Mouse (Mus musculus): Measurements from ENCODE around the gene Gpc6. TPM values are rescaled to one million over a fixed set of nuclear protein-coding genes. Genes with fewer than 3 reads are reported as not detected.

Gpc6 gene
- polyA plus RNA-seq, 1 experiment, result not detected

GRCm38 (mm10) chr14:117296207-117296838, 371.2 kb downstream of the Gpc6 start:
- Histone ChIP-seq H3K27ac (ENCODE audit: insufficient read depth, low read depth, low read length) (no peak overlapping the region), H3K4me3 (ENCODE audit: insufficient read depth, low read depth, low read length) (no peak overlapping the region), H3K4me1 (ENCODE audit: control insufficient read depth, insufficient read depth, low read length) (no peaks in the 10 kb centered on the region)
- WGBS, result 73% methylated on average over 2 of the region's 2 CpGs
- no peak for TF ChIP-seq CTCF (IDR thresholded peaks at IDR 0.05; ENCODE audit: insufficient read depth, low read depth, low read length)
- TF ChIP-seq POLR2A (IDR thresholded peaks at IDR 0.05; ENCODE audit: insufficient read depth, low read depth, low read length), result no peak

GRCm38 (mm10) chr14:117301019-117301418, 375.9 kb downstream of the Gpc6 start:
- TF ChIP-seq CTCF (IDR thresholded peaks at IDR 0.05; ENCODE audit: insufficient read depth, low read depth, low read length) (no peak), POLR2A (IDR thresholded peaks at IDR 0.05; ENCODE audit: insufficient read depth, low read depth, low read length) (no peak)
- 91% methylated on average over 3 of the region's 3 CpGs for WGBS
- Histone ChIP-seq H3K4me1 (ENCODE audit: control insufficient read depth, insufficient read depth, low read length) (no peaks in the 10 kb centered on the region), H3K4me3 (ENCODE audit: insufficient read depth, low read depth, low read length) (no peak overlapping the region), H3K27ac (ENCODE audit: insufficient read depth, low read depth, low read length) (no peak overlapping the region)

GRCm38 (mm10) chr14:117303901-117304722, 379.0 kb downstream of the Gpc6 start:
- WGBS, result 73% methylated on average over 8 of the region's 8 CpGs

DNA sequence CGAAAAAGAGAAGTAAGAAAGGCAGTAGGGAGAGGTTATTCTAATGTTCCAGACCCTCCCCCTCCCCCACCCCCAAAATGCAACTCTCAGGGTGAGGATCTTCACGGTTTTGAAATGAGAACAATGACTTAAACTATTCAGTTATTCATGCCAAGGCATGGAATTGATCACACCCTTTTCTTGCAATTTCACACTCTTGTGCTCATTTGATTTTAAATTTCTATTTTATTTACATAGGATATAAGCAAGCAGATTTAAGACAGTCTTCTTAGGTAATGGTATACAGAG, 379.6 kb downstream of the Gpc6 start:
- Histone ChIP-seq H3K27ac (ENCODE audit: insufficient read depth, low read depth, low read length) (no peak overlapping the region), H3K4me3 (ENCODE audit: insufficient read depth, low read depth, low read length) (no peak overlapping the region), H3K4me1 (ENCODE audit: control insufficient read depth, insufficient read depth, low read length) (no peaks in the 10 kb centered on the region)
- TF ChIP-seq CTCF (IDR thresholded peaks at IDR 0.05; ENCODE audit: insufficient read depth, low read depth, low read length) (no peak), POLR2A (IDR thresholded peaks at IDR 0.05; ENCODE audit: insufficient read depth, low read depth, low read length) (no peak)
- 51% methylated on average over 2 of the region's 2 CpGs for WGBS

More at GRCm38 (mm10) chr14:117303901-117304722, 379.0 kb downstream of the Gpc6 start:
- Histone ChIP-seq H3K4me1 (ENCODE audit: control insufficient read depth, insufficient read depth, low read length) (no peaks in the 10 kb centered on the region), H3K4me3 (ENCODE audit: insufficient read depth, low read depth, low read length) (no peak overlapping the region), H3K27ac (ENCODE audit: insufficient read depth, low read depth, low read length) (no peak overlapping the region)
- TF ChIP-seq POLR2A (IDR thresholded peaks at IDR 0.05; ENCODE audit: insufficient read depth, low read depth, low read length), result no peak
- no peak for TF ChIP-seq CTCF (IDR thresholded peaks at IDR 0.05; ENCODE audit: insufficient read depth, low read depth, low read length)

- TF ChIP-seq POLR2A (IDR thresholded peaks at IDR 0.05; ENCODE audit: insufficient read depth, low read depth, low read length) (no peak), CTCF (IDR thresholded peaks at IDR 0.05; ENCODE audit: insufficient read depth, low read depth, low read length) (no peak)
- WGBS, result 88% methylated on average over 3 of the region's 3 CpGs
- Histone ChIP-seq H3K27ac (ENCODE audit: insufficient read depth, low read depth, low read length) (no peak overlapping the region), H3K4me3 (ENCODE audit: insufficient read depth, low read depth, low read length) (no peak overlapping the region), H3K4me1 (ENCODE audit: control insufficient read depth, insufficient read depth, low read length) (no peaks in the 10 kb centered on the region)
Observed at GRCm38 (mm10) chr14:117309997-117310520, 384.9 kb downstream of the Gpc6 start.

- WGBS, result 80% methylated on average over 2 of the region's 2 CpGs
- no peak overlapping the region for H3K27ac ChIP-seq (ENCODE audit: insufficient read depth, low read depth, low read length)
- no peaks in the 10 kb centered on the region for H3K4me1 ChIP-seq (ENCODE audit: control insufficient read depth, insufficient read depth, low read length)
Observed at GRCm38 (mm10) chr14:117324214-117324613, 399.1 kb downstream of the Gpc6 start.

GRCm38 (mm10) chr14:117332256-117332655, 407.1 kb downstream of the Gpc6 start:
- WGBS, result 88% methylated on average over 1 of the region's 1 CpGs
- Histone ChIP-seq H3K4me1 (ENCODE audit: control insufficient read depth, insufficient read depth, low read length) (no peaks in the 10 kb centered on the region), H3K4me3 (ENCODE audit: insufficient read depth, low read depth, low read length) (no peak overlapping the region), H3K27ac (ENCODE audit: insufficient read depth, low read depth, low read length) (no peak overlapping the region)
- TF ChIP-seq POLR2A (IDR thresholded peaks at IDR 0.05; ENCODE audit: insufficient read depth, low read depth, low read length), result no peak
- no peak for TF ChIP-seq CTCF (IDR thresholded peaks at IDR 0.05; ENCODE audit: insufficient read depth, low read depth, low read length)

More at GRCm38 (mm10) chr14:117324214-117324613, 399.1 kb downstream of the Gpc6 start:
- TF ChIP-seq POLR2A (IDR thresholded peaks at IDR 0.05; ENCODE audit: insufficient read depth, low read depth, low read length) (no peak), CTCF (IDR thresholded peaks at IDR 0.05; ENCODE audit: insufficient read depth, low read depth, low read length) (no peak)
- no peak overlapping the region for H3K4me3 ChIP-seq (ENCODE audit: insufficient read depth, low read depth, low read length)

DNA sequence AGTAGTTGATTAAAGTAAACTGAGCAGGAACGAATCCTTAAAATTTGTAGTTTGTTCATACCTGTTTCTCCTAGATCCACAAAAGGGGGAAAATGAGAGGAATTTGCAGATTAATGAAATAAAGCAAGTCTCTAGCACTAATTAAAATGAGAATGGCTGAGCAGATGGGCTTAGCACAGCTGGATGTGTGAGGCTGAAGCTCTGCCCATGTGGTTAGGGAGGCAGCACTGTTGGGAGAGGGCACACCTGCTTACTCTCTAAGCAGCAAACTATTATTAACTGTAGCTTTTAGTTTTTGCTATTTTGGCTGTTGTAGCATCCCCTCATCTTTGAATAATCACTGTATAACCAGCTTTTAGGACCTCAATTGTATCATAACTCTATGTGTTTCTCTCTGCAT, 412.2 kb downstream of the Gpc6 start:
- 57% methylated on average over 1 of the region's 1 CpGs for WGBS
- Histone ChIP-seq H3K4me3 (ENCODE audit: insufficient read depth, low read depth, low read length) (no peak overlapping the region), H3K4me1 (ENCODE audit: control insufficient read depth, insufficient read depth, low read length) (no peaks in the 10 kb centered on the region), H3K27ac (ENCODE audit: insufficient read depth, low read depth, low read length) (no peak overlapping the region)
- TF ChIP-seq CTCF (IDR thresholded peaks at IDR 0.05; ENCODE audit: insufficient read depth, low read depth, low read length) (no peak), POLR2A (IDR thresholded peaks at IDR 0.05; ENCODE audit: insufficient read depth, low read depth, low read length) (no peak)

- Histone ChIP-seq H3K4me1 (ENCODE audit: control insufficient read depth, insufficient read depth, low read length) (no peaks in the 10 kb centered on the region), H3K4me3 (ENCODE audit: insufficient read depth, low read depth, low read length) (no peak overlapping the region), H3K27ac (ENCODE audit: insufficient read depth, low read depth, low read length) (no peak overlapping the region)
- WGBS, result 91% methylated on average over 4 of the region's 4 CpGs
- TF ChIP-seq CTCF (IDR thresholded peaks at IDR 0.05; ENCODE audit: insufficient read depth, low read depth, low read length) (no peak), POLR2A (IDR thresholded peaks at IDR 0.05; ENCODE audit: insufficient read depth, low read depth, low read length) (no peak)
Observed at GRCm38 (mm10) chr14:117340549-117340948, 415.4 kb downstream of the Gpc6 start.

Data from olfactory bulb, adult 2 months (tissue).